33 mouse cellular contexts compared by ENCODE assay signal in the genomic region with DNA sequence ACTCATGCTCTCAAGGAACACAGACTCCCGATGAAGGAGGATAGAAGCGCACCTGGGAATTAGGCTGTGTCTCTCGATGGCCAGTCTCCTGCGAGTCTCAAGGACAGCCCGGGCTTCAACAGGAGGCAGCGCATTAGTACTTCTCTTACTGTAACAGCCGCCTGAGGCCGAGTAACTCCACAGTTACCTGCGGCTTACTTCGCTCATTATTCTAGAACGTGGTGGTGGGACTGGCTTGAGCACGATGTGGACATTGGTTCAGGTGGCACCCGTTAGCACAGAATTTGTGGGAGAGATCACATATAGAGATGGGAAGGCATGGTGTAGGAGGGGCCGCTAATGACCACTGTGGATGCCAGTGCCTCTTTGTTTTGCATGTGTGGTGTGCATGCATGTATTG.
"Had no signal": no experiment of that assay in that cellular context is flagged by ENCODE, and none has a peak within 500 bp of the region (broad histone marks: within the 10 kb centered on the region; RNA-seq: fewer than 3 reads in every experiment).

No protein-coding gene starts in this region.

- H3K9ac ChIP-seq: heart, embryonic 12.5 days; heart, embryonic 13.5 days; heart, embryonic 15.5 days; hindbrain, embryonic 12.5 days; hindbrain, embryonic 13.5 days; hindbrain, embryonic 14.5 days; hindbrain, embryonic 15.5 days; intestine, embryonic 15.5 days; kidney, embryonic 15.5 days had no signal

- H3K27me3 ChIP-seq: heart, embryonic 12.5 days; heart, embryonic 13.5 days; heart, embryonic 15.5 days; intestine, embryonic 15.5 days had no signal

- H3K4me2 ChIP-seq: heart, embryonic 11.5 days; heart, embryonic 12.5 days; heart, embryonic 13.5 days; heart, embryonic 15.5 days; hindbrain, embryonic 12.5 days; hindbrain, embryonic 13.5 days; hindbrain, embryonic 14.5 days; hindbrain, embryonic 15.5 days; intestine, embryonic 15.5 days; kidney, embryonic 15.5 days had no signal

- DNase-seq: heart, adult 2 months; heart, postnatal 14 days; heart, postnatal 4 days; kidney, adult 11 months; kidney, adult 18-20 months; kidney, adult 2 months; kidney, adult 8-10 months; kidney, adult 9 months; kidney, postnatal 10 days; kidney, postnatal 14 days; kidney, postnatal 25 days; kidney, postnatal 36 days; kidney, postnatal 4 days; layer of hippocampus, adult 9-11 months; layer of hippocampus, postnatal 36 days had no signal

- H3K9me3 ChIP-seq: heart, embryonic 12.5 days; heart, embryonic 13.5 days; heart, embryonic 15.5 days; hindbrain, embryonic 10.5 days; hindbrain, embryonic 12.5 days; hindbrain, embryonic 13.5 days; hindbrain, embryonic 15.5 days; intestine, embryonic 15.5 days; kidney, embryonic 15.5 days had no signal

- H3K4me3 ChIP-seq: heart, adult 2 months; heart, embryonic 12.5 days; heart, embryonic 13.5 days; heart, embryonic 15.5 days; hindbrain, embryonic 10.5 days; hindbrain, embryonic 12.5 days; hindbrain, embryonic 13.5 days; hindbrain, embryonic 15.5 days; intestine, embryonic 15.5 days; kidney, embryonic 15.5 days; layer of hippocampus, adult 2 months; left cerebral cortex, adult 2 months had no signal

- H3K36me3 ChIP-seq: heart, embryonic 13.5 days; heart, embryonic 15.5 days; hindbrain, embryonic 10.5 days; hindbrain, embryonic 12.5 days; hindbrain, embryonic 13.5 days; hindbrain, embryonic 15.5 days; intestine, embryonic 15.5 days; kidney, embryonic 15.5 days had no signal

- ATAC-seq: hindbrain, embryonic 16.5 days; hindbrain, postnatal 0 days; inflammation-experienced regulatory T-cells, adult 6 months; intestine, embryonic 15.5 days; intestine, postnatal 0 days had no signal

- H3K27ac ChIP-seq: heart, adult 2 months; heart, embryonic 15.5 days; hindbrain, embryonic 10.5 days; hindbrain, embryonic 12.5 days; hindbrain, embryonic 13.5 days; hindbrain, embryonic 14.5 days; hindbrain, embryonic 15.5 days; hindbrain, postnatal 0 days; intestine, embryonic 15.5 days; kidney, embryonic 15.5 days; kidney, postnatal 0 days; layer of hippocampus, adult 2 months; left cerebral cortex, adult 2 months had no signal
